Mouse (Mus musculus) E14TG2a.4 (cell line): ENCODE measurements around the gene C130032M10Rik.
A peak's percentile ranks its signal among the peaks of the same experiment; 100 is the strongest.
"Not testable (repeated sequence)": the region's sequence is repeated elsewhere in the genome, so short reads cannot be mapped to it uniquely, and the experiment has no call there.

Experiments used
- H3K27me3 ChIP-seq: 2 replicates; pipeline ENCODE4 v1.6.1; 2014; ENCODE audit warnings: low read length, control low read depth; ENCODE audit not compliant: insufficient read depth
- H3K36me3 ChIP-seq: 2 replicates; pipeline ENCODE4 v1.6.1; 2014; ENCODE audit warnings: low read length, control low read depth; ENCODE audit not compliant: insufficient read depth
- H3K4me1 ChIP-seq: replicated peaks from 2 replicates; pipeline ENCODE4 v1.6.1; 2014; ENCODE audit warnings: low read depth, low read length, control low read depth
- H3K4me3 ChIP-seq: replicated peaks from 2 replicates; pipeline ENCODE4 v1.5.1; 2014; ENCODE audit warnings: mild to moderate bottlenecking, low read length
- H3K9me3 ChIP-seq: 2 replicates; pipeline ENCODE4 v1.6.1; 2014; ENCODE audit warnings: low read length, control low read depth
- CTCF ChIP-seq: conservative IDR thresholded peaks from 2 replicates; pipeline ENCODE4 v1.5.1; 2014; ENCODE audit warnings: low read length
- NANOG ChIP-seq: IDR thresholded peaks from 2 replicates; pipeline ENCODE4 v1.6.1; 2014; ENCODE audit warnings: borderline replicate concordance, low read length, mixed read lengths
- POU5F1 ChIP-seq: IDR thresholded peaks from 2 replicates; pipeline ENCODE4 v1.6.1; 2014; ENCODE audit warnings: low read length, borderline replicate concordance

C130032M10Rik gene

DNA sequence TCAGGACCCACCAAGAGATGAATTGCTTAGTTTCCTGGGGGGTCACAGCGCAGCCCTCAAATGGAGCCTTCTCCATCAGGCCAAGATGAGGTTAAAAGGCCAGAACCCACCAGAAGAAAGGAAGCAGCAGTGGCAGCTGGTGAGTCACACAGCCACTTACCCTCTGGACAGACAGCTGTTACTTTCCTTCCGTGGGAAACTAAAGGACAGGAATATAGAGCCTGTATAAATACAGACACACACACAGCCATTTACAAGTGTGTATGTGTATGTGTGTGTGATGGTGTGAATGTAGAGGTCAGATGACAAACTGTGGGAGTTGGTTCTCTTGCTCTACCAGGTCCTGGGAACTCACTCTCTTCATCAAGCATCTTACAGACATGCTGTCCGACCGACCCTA, 8.9 kb upstream of the C130032M10Rik start:
- peaks cover 73% of the 10 kb centered on the region for H3K36me3 ChIP-seq
- H3K4me3 ChIP-seq = no peak overlapping the region
- H3K27me3 ChIP-seq = no peaks in the 10 kb centered on the region
- no peaks in the 10 kb centered on the region for H3K9me3 ChIP-seq
- TF ChIP-seq POU5F1 (no peak), NANOG (no peak), CTCF (no peak)
- peaks cover 94% of the 10 kb centered on the region for H3K4me1 ChIP-seq

DNA sequence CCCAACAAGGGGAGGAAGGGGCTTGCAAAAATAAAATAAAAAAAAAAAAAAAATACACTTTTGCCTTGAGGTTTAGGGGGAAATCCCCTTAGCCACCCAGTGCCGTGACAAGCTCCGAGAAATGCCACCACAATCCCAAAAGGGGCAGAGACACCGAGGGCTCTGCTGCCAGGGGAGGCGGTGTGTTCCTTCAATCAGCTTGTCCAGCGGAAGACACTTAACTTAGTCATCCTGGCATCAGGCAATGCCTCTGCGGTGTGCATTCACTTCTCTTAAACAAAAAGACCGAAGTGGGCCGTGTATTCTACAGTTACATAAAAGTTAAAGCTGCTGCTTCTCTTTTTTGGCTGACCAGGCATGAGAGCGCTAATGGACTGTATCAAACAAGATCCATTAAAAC, 8.1 kb upstream of the C130032M10Rik start:
- Histone ChIP-seq H3K4me1 (peaks cover 94% of the 10 kb centered on the region), H3K27me3 (no peaks in the 10 kb centered on the region), H3K36me3 (peaks cover 82% of the 10 kb centered on the region), H3K9me3 (no peaks in the 10 kb centered on the region), H3K4me3 (no peak overlapping the region)
- TF ChIP-seq CTCF = no peak
- no peak for TF ChIP-seq POU5F1
- TF ChIP-seq NANOG = no peak

DNA sequence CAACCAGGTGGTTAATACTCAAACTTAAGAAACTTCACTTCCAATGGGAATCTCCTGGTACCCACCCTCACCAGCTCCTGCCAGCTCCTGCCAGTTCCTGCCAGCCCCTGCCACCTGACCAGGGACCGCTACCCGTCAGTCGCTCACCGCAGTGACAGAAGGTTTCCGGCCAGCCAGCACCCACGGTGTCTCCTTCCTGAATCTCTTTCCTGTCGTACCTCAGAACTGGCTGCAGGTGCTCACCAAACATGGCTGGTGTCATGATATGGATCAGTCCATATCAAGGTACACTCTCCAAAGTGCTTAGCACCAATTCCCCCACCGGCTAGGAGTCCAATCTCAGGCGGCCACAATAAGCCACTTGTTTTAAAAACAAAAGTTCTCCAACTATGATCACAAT, 5.7 kb upstream of the C130032M10Rik start:
- H3K36me3 ChIP-seq = peaks cover 99% of the 10 kb centered on the region
- no peaks in the 10 kb centered on the region for H3K9me3 ChIP-seq
- no peaks in the 10 kb centered on the region for H3K27me3 ChIP-seq
- H3K4me3 ChIP-seq = no peak overlapping the region; the same call in 1 of the 2 replicates
- peaks cover 98% of the 10 kb centered on the region for H3K4me1 ChIP-seq
- TF ChIP-seq CTCF = no peak
- no peak for TF ChIP-seq POU5F1
- no peak for TF ChIP-seq NANOG

DNA sequence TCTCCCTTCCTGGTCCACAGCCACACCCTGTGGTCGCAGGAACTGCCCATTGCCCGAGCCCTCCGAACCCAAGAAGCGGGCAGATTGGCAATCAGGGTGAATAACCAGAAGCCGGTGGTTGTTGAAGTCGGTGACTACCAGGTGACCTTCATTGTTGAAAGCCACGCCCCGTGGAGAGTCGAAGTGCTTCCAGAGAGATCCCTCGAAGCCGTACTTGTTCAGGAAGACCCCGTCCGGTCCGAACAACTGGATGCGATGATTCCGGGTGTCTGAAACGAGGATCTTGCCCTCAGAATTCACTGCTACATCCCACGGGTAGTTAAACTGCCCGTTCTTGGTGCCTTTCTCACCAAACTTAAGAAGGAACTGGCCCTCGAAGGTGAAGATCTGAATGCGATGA, 2.7 kb upstream of the C130032M10Rik start:
- peak overlapping the region; percentile 48 for H3K4me3 ChIP-seq
- H3K4me1 ChIP-seq = peaks cover 98% of the 10 kb centered on the region
- H3K36me3 ChIP-seq = peaks cover 99% of the 10 kb centered on the region
- no peaks in the 10 kb centered on the region for H3K9me3 ChIP-seq
- H3K27me3 ChIP-seq = no peaks in the 10 kb centered on the region
- no peak for TF ChIP-seq CTCF
- TF ChIP-seq POU5F1 = no peak
- no peak for TF ChIP-seq NANOG

DNA sequence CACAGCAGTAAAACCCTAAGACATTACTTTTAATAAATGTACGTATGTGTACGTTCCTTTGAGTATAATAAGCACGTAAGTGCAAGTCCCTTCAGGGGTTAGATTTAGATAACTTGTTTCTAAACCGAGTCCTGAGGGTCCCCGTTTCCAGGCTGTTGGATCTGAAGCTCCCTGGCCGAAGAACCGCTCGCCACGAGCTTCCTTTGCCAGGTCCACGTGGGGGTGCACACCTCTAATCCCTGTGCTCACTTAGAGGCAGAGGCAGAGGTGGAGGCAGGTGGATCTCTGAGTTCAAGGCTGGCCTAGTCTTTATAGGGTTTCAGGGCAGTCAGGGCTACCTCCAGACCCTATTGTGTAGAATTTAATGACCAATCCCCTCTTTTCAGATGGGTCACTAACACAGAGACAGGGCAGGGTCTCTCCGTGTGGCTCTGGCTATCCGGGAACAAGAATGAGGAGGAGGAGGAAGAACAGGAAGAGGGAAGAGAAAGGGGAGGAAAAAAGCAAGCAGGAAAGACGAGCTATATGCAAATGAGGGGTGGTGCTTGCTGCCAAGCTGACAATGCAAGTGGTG, 2.5 kb downstream of the C130032M10Rik start:
- TF ChIP-seq POU5F1 (no peak), NANOG (no peak), CTCF (no peak)
- H3K9me3 ChIP-seq = no peaks in the 10 kb centered on the region
- peaks cover 92% of the 10 kb centered on the region for H3K36me3 ChIP-seq
- H3K4me1 ChIP-seq = peaks cover 99% of the 10 kb centered on the region
- no peaks in the 10 kb centered on the region for H3K27me3 ChIP-seq
- peak overlapping the region; percentile 67 for H3K4me3 ChIP-seq

DNA sequence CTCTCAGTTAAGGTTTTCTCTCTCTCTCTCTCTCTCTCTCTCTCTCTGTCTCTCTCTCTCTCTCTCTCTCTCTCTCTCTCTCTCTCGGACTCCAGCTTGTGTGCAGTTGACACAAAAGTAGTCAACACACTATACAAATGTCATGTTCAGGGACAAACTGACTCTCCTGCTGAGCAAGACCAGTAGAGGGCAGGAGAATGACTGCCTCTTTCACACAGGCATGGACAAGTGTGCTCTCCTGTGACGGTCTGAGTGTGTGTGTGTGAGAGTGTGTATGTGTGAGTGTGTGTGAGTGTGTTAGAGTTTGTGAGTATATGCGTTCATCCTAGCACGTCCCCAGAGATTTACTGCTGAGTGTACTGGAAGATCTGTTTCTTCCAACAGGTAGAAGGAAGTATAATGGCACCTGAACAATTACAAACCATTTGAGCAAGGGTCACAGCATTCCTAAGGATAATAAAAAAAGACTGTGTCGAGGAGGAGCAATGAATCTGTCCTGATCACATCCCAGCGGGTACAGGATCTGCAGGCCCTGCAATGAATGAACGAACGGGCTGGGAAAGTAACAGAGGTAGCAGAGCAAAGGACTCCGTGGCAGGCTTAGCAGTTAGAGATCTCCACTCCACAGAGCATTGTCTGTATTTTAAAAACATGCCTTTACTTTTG, 3.4 kb downstream of the C130032M10Rik start:
- TF ChIP-seq POU5F1 = no peak
- no peak for TF ChIP-seq CTCF
- no peak for TF ChIP-seq NANOG
- no peaks in the 10 kb centered on the region for H3K9me3 ChIP-seq
- peaks cover 99% of the 10 kb centered on the region for H3K4me1 ChIP-seq
- peak overlapping the region; percentile 67 for H3K4me3 ChIP-seq
- peaks cover 92% of the 10 kb centered on the region for H3K36me3 ChIP-seq
- no peaks in the 10 kb centered on the region for H3K27me3 ChIP-seq

DNA sequence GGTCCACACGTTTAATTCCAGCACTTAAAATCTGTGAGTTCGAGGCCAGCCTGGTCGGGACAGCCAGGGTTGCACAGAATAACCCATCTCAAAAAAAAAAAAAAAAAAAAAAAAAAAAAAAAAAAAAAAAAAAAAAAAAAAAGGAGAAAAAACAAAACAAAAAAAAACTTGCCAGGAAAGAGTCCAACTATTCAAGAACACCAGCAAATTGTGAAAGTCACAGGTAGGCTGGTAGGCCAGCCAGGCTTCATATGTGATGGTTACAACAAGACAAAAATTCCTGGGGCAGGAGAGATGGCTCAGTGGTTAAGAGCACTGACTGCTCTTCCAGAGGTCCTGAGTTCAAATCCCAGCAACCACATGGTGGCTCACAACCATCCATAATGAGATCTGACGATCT, 5.0 kb downstream of the C130032M10Rik start:
- Histone ChIP-seq H3K4me1 (peaks cover 99% of the 10 kb centered on the region), H3K36me3 (peaks cover 90% of the 10 kb centered on the region)
- H3K4me3 ChIP-seq, H3K27me3 ChIP-seq, H3K9me3 ChIP-seq: not testable (repeated sequence)

DNA sequence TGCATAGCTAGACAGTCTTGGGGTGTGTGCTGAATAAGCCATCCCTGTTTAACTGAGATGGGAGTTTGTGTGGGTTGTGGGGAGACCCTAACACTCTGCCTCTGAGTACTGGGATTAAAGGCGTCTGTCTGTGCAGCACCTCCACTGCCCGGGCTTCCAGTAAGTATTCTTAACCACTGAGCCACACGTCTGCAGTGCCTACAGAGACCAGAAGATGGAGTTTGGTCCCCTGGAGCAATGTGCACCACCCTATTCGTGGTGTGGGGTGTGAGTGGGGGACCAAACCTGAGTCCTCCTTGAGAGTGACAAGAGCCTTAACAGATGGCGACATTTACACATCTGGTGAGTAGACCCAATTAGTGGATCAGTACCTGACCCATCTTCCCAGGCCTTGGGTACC, 6.5 kb downstream of the C130032M10Rik start:
- Histone ChIP-seq H3K36me3 (peaks cover 78% of the 10 kb centered on the region), H3K4me1 (peaks cover 97% of the 10 kb centered on the region), H3K27me3 (no peaks in the 10 kb centered on the region), H3K4me3 (0 out of 2 replicates have a peak overlapping the region, but pooled peaks have one; percentile 20), H3K9me3 (no peaks in the 10 kb centered on the region)
- TF ChIP-seq POU5F1 = no peak
- no peak for TF ChIP-seq NANOG
- peak; percentile 40 for TF ChIP-seq CTCF

DNA sequence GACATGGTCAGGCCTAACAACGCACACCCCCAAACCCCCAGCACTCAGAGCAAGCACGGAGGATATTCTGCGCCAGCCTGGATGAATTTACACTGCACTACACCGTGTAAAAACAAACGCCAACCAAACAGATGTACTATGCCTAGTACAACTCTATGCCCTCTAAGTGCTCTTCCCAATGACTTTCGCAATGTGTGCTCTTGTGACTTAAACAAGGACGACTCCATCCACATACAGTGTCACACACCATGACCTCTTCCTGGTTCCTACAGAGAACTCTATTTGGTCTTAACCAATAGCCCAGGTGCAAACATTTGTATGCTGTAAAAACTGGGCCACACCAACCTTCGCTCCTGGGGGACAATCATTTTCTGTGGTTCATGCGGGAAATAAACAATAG, 7.0 kb downstream of the C130032M10Rik start:
- no peaks in the 10 kb centered on the region for H3K27me3 ChIP-seq
- H3K9me3 ChIP-seq = no peaks in the 10 kb centered on the region
- peak overlapping the region; percentile 20; the same call in 1 of the 2 replicates for H3K4me3 ChIP-seq
- TF ChIP-seq CTCF (no peak), POU5F1 (no peak), NANOG (no peak)
- peaks cover 97% of the 10 kb centered on the region for H3K4me1 ChIP-seq
- peaks cover 74% of the 10 kb centered on the region for H3K36me3 ChIP-seq
